Mouse (Mus musculus): Measurements from ENCODE around the gene Celsr1.
A peak's percentile ranks its signal among the peaks of the same experiment; 100 is the strongest.

- peak; percentile 79 for TF ChIP-seq CTCF (IDR thresholded peaks at IDR 0.05; ENCODE audit: low read depth)
- no peak for TF ChIP-seq EP300 (optimal IDR thresholded peaks at IDR 0.05)
Measured at GRCm38 (mm10) chr15:86032811-86033190, 776 bp downstream of the Celsr1 start.

All from stomach, postnatal 0 days (tissue).